Mouse (Mus musculus) forebrain, embryonic 15.5 days (tissue): ENCODE results near the gene Galnt17. TPM values are rescaled to one million over a fixed set of nuclear protein-coding genes. Genes with fewer than 3 reads are reported as not detected.
A peak's percentile ranks its signal among the peaks of the same experiment; 100 is the strongest.

ENCODE experiments used
- ATAC-seq: fragments of 200-750 bp; cut with Nextera tagmentation; replicated peaks from 2 replicates; pipeline ENCODE4 v1.8.0; 2017; ENCODE audit warnings: mild to moderate bottlenecking, moderate TSS enrichment, moderate library complexity
- H3K27ac ChIP-seq: fragments of 300-500 bp; sonication (generic); replicated peaks from 2 replicates; pipeline ENCODE4 v1.5.1; 2015; ENCODE audit warnings: mild to moderate bottlenecking, inconsistent platforms
- H3K27me3 ChIP-seq: fragments of 300-500 bp; sonication (generic); 2 replicates; pipeline ENCODE4 v1.6.1; 2015; ENCODE audit warnings: inconsistent platforms
- H3K36me3 ChIP-seq: fragments of 300-500 bp; sonication (generic); 2 replicates; pipeline ENCODE4 v1.6.1; 2015; ENCODE audit warnings: mild to moderate bottlenecking, inconsistent platforms
- H3K4me1 ChIP-seq: fragments of 300-500 bp; sonication (generic); 2 replicates; pipeline ENCODE4 v1.6.1; 2015; ENCODE audit warnings: inconsistent platforms
- H3K4me2 ChIP-seq: fragments of 300-500 bp; sonication (generic); replicated peaks from 2 replicates; pipeline ENCODE4 v1.6.1; 2015; ENCODE audit warnings: mild to moderate bottlenecking, inconsistent platforms
- H3K4me3 ChIP-seq: fragments of 300-500 bp; sonication (generic); 2 replicates; pipeline ENCODE4 v1.5.1; 2015; ENCODE audit warnings: mild to moderate bottlenecking, inconsistent platforms
- H3K9ac ChIP-seq: fragments of 300-500 bp; sonication (generic); replicated peaks from 2 replicates; pipeline ENCODE4 v1.6.1; 2015; ENCODE audit warnings: mild to moderate bottlenecking, inconsistent platforms
- H3K9me3 ChIP-seq: fragments of 300-500 bp; sonication (generic); 2 replicates; pipeline ENCODE4 v1.6.1; 2016; ENCODE audit warnings: inconsistent platforms
- WGBS: fragments of 180-500 bp; shearing (Covaris S2); methylation state at CpG from one replicate; pipeline ENCODE4 v1.1.7; 2015; ENCODE audit warnings: mixed read lengths; 5-methylcytosine and 5-hydroxymethylcytosine counted together
- polyA plus RNA-seq: library from polyadenylated mRNA; unstranded; fragments of >200 nt; fragmentation: Nextera tagmentation; extraction: Ambion mirVana; gene quantifications from 2 replicates; pipeline ENCODE4 v1.2.1, GENCODE M21; 2015

Galnt17 gene
- polyA plus RNA-seq, 1 experiment from 2014 or later = 10.0 TPM

DNA sequence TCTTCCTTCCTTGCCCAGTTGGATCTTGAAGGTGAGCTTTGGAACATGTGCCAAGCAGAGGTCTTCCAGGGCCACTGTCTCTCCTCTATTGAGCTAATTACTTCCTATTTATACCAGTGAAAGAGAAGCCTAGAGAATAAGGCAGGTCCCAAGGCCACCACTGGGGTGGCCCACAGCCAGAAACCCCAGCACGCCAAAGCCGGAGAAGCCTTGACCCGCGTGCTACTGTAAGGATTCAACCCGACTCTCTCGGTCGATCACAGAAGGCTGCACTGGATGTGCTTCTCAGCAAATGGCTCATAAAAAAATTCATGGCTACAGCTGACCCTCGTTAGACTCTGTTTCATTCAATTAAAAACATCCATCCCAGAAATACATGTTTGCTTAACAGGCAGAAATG lies 71.4 kb downstream of the Galnt17 start:
- ATAC-seq = no peak
- no peak overlapping the region for H3K4me3 ChIP-seq
- H3K36me3 ChIP-seq = no peaks in the 10 kb centered on the region
- no peak overlapping the region for H3K27ac ChIP-seq
- H3K27me3 ChIP-seq = no peaks in the 10 kb centered on the region
- H3K4me2 ChIP-seq = no peak overlapping the region
- WGBS = 71% methylated on average over 8 of the region's 8 CpGs
- H3K9ac ChIP-seq = no peak overlapping the region
- H3K4me1 ChIP-seq = no peaks in the 10 kb centered on the region
- no peaks in the 10 kb centered on the region for H3K9me3 ChIP-seq

DNA sequence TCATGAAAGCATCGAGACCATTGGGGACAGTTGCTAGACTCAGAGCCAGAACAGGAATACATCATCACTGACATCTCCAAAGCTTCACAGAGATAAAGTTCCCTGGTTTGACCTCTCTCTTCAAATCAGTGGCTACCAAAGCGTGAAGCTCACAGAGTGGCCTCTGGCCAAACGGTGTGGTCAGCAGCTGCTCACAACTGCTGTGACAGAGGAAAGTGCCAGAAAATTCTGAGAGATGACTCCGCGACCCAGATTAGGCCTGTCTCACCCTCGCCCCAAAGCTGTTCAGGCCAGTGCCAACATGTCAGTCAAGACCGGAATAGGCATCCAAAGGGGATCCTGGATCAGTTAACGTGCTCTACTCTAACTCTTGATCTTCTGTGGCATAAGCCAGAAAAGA lies 74.5 kb downstream of the Galnt17 start:
- 92% methylated on average over 8 of the region's 8 CpGs for WGBS

DNA sequence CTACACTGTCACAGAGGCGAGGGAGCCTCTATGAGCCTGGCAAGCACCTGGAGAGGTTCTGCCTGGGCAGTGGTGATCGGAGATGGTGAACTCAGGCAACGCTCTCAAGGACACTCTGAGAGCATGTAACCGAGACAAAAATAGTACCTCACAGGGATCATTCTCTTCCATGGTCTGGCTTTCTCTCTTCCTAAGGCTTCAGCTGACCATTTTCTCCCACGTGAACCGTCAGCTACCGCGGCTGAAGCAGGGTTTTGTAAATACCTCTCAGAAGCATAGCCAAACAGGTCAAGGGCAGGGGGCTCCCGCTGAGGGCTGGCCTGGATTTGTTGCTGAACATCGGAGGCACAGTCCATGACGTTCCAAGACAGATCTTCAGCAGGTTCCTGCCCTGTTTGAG lies 77.2 kb downstream of the Galnt17 start:
- Histone ChIP-seq H3K9ac (no peak overlapping the region), H3K4me2 (no peak overlapping the region), H3K36me3 (no peaks in the 10 kb centered on the region), H3K27me3 (no peaks in the 10 kb centered on the region), H3K4me3 (no peak overlapping the region), H3K27ac (no peak overlapping the region), H3K9me3 (no peaks in the 10 kb centered on the region), H3K4me1 (no peaks in the 10 kb centered on the region)
- no peak for ATAC-seq
- 85% methylated on average over 11 of the region's 11 CpGs for WGBS

More for the DNA sequence above, 74.5 kb downstream of the Galnt17 start:
- Histone ChIP-seq H3K36me3 (no peaks in the 10 kb centered on the region), H3K9me3 (no peaks in the 10 kb centered on the region), H3K4me3 (no peak overlapping the region), H3K4me1 (no peaks in the 10 kb centered on the region), H3K27ac (no peak overlapping the region), H3K9ac (no peak overlapping the region), H3K4me2 (no peak overlapping the region), H3K27me3 (no peaks in the 10 kb centered on the region)
- ATAC-seq = no peak

DNA sequence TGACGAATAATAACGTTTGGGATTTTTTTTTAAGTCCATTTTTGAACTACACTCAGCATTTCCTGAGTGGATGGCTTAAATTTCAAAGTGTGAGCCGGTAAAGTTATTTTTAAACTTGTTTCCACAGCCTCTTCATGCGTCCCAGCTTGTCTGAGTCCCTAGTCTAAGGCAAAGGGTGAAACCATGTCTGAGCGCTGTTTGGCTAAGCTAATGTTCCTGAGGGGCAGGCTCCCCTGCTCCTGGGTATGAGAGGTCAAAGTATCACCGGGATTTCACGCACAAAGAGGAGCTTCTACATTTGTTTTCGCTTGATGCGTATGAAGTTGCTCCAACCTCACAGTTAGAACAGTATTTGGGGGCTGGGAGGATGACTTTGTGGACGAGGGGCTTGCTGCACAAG lies 78.6 kb downstream of the Galnt17 start:
- 85% methylated on average over 10 of the region's 10 CpGs for WGBS
- Histone ChIP-seq H3K27ac (no peak overlapping the region), H3K36me3 (no peaks in the 10 kb centered on the region), H3K4me3 (no peak overlapping the region), H3K9ac (no peak overlapping the region), H3K4me1 (0 out of 2 replicates have a peak, but pooled peaks cover 3% of the 10 kb centered on the region), H3K4me2 (no peak overlapping the region), H3K27me3 (no peaks in the 10 kb centered on the region), H3K9me3 (no peaks in the 10 kb centered on the region)
- no peak for ATAC-seq

DNA sequence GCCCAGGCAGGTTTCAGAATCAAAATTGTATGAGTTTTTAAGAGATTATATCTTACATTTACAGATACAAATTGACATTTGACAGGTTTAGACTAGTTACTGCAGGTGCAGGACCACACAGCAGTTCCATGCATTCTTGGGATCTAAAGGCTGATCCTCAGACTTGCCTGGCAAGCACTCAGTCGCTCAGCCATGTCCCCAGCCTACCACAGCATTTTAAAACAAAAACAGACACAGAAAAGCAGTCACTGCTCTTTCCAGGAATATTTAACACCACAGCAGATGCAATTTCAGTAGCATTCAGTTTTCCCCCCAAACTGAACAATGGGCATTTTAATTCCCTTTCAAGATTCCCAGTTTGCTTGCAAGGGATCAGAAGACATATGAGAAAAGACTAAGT lies 84.9 kb downstream of the Galnt17 start:
- WGBS = 15% methylated on average over 1 of the region's 1 CpGs
- Histone ChIP-seq H3K4me3 (no peak overlapping the region), H3K27ac (peak overlapping the region; percentile 84), H3K4me2 (no peak overlapping the region), H3K9ac (no peak overlapping the region), H3K27me3 (no peaks in the 10 kb centered on the region), H3K36me3 (no peaks in the 10 kb centered on the region), H3K9me3 (no peaks in the 10 kb centered on the region), H3K4me1 (peaks cover 31% of the 10 kb centered on the region)
- 0 out of 2 replicates have a peak, but pooled peaks have one; percentile 30 for ATAC-seq

DNA sequence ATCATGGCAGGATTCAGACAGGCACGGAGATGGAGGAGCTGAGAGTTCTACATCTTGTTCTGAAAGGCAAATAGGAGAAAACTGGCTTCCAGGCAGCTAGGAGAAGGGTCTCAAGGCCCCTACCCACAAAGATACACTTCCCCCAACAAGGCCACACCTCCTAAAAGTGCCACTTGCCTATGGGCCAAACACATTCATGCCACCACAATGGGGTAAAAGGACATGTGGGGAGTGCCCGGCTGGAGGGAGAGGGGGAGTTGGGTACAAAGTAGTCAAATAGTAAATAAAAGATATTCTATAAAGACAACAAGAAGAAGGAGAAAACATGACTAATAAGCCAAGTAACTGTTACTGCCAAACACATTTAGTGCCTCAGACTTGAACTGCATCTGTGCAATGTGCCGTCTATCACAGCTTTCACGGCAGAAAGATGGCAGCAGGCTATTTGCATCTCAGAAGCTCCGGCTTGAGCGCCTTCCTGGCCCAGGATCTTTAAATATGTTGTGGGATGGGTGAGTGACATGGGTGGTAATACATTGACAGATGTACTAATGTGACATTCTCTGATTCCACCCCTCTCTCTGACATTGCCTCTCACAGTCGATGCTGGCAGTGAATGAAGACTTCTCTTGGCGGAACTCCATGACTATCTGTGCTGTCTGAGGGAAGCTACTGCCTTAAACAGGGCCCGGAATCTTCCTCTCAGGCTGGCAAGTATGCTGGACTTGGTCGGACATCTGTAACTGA lies 85.6 kb downstream of the Galnt17 start:
- no peaks in the 10 kb centered on the region for H3K9me3 ChIP-seq
- H3K27me3 ChIP-seq = no peaks in the 10 kb centered on the region
- H3K9ac ChIP-seq = no peak overlapping the region
- H3K4me3 ChIP-seq = no peak overlapping the region
- peaks cover 31% of the 10 kb centered on the region for H3K4me1 ChIP-seq
- peak overlapping the region; percentile 84 for H3K27ac ChIP-seq
- WGBS = 53% methylated on average over 10 of the region's 10 CpGs
- no peaks in the 10 kb centered on the region for H3K36me3 ChIP-seq
- no peak overlapping the region for H3K4me2 ChIP-seq
- peak; percentile 90 for ATAC-seq

DNA sequence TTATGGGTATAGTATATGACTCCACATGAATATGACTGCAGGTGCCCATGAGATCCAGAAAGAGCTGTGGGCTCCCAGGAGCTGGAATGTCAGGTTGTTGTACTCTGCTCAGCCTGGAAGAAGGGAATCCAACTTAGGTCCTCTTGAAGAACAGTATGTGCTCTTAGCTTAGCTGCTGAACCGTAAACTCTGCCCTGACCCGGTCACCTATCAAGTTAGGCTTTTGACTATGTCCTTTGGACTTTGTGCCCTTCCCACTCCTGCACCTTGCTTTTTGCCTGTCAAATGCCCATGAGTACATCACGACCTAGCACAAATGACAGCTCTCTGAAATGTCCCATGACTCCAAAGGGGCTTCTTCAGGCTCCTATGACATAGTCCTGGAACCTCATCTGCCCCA lies 90.1 kb downstream of the Galnt17 start:
- no peak overlapping the region for H3K4me2 ChIP-seq
- WGBS = 82% methylated on average over 3 of the region's 3 CpGs
- H3K9me3 ChIP-seq = no peaks in the 10 kb centered on the region
- H3K4me3 ChIP-seq = no peak overlapping the region
- no peak overlapping the region for H3K27ac ChIP-seq
- no peaks in the 10 kb centered on the region for H3K36me3 ChIP-seq
- H3K9ac ChIP-seq = no peak overlapping the region
- H3K27me3 ChIP-seq = no peaks in the 10 kb centered on the region
- no peak for ATAC-seq
- peaks cover 12% of the 10 kb centered on the region for H3K4me1 ChIP-seq

DNA sequence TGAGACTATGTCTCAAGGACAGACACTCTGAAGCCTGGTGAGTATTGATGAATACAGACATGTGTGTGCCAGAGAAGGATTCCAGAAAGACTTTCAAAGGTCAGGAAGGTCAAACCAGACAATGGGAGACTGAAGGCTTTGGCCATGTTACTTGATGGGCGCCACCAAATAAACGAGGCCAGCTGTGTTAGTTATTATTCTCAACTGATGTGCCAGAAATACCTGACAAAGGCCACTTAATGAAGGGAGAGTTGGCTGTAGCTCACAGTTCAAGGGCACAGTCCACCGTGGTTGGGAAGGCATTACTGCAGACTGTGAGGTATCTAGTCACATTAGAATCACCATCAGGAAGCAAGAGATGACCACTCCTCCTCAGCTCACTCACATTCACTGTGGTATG lies 96.7 kb downstream of the Galnt17 start:
- no peak overlapping the region for H3K27ac ChIP-seq
- WGBS = 44% methylated on average over 3 of the region's 3 CpGs
- no peak overlapping the region for H3K4me3 ChIP-seq
- H3K27me3 ChIP-seq = no peaks in the 10 kb centered on the region
- H3K36me3 ChIP-seq = no peaks in the 10 kb centered on the region
- H3K4me2 ChIP-seq = no peak overlapping the region
- ATAC-seq = no peak
- H3K4me1 ChIP-seq = no peaks in the 10 kb centered on the region
- no peak overlapping the region for H3K9ac ChIP-seq
- no peaks in the 10 kb centered on the region for H3K9me3 ChIP-seq

DNA sequence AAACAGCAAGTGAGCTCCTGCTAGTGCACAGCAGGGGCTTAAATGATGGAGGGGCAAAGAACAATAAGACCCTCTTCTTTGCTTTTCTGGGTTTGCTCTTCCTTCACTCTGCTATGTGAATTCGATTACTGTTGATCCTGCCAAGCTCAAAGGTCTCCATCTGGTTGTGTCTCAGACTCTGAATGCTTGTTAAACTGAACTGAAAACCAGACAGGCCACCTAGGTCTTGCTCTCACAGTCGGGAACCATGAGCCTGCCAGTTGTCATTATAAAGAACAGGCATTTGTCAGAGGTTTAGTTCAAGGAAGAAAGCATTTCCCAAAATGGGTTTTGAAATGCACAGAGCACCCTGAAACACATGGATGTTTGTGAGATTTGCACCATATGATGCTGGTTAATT lies 107.2 kb downstream of the Galnt17 start:
- Histone ChIP-seq H3K9ac (no peak overlapping the region), H3K4me2 (no peak overlapping the region), H3K4me3 (no peak overlapping the region), H3K4me1 (no peaks in the 10 kb centered on the region), H3K27me3 (no peaks in the 10 kb centered on the region), H3K9me3 (no peaks in the 10 kb centered on the region), H3K27ac (peak overlapping the region; percentile 49), H3K36me3 (no peaks in the 10 kb centered on the region)
- 33% methylated on average over 2 of the region's 2 CpGs for WGBS
- no peak for ATAC-seq

DNA sequence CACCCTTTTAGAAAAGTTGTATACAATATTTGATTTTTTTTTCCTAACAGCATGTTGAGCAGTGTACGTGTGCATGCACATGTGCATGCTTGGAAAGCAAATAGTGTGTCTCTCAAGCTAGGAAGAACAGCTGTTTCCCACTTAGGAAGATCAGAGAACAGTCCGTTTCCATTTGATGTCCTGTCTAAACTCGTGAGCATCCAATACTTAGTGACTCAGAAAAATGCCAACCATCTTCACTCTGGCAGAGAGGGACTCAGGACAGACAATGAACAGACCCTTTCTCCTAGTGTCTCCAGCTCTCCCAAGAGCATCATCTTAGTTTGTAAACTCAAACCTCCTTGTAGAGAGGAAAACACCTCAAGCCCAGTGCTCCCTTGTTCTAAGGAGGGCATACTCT lies 116.0 kb downstream of the Galnt17 start:
- Histone ChIP-seq H3K4me2 (no peak overlapping the region), H3K9me3 (no peaks in the 10 kb centered on the region), H3K36me3 (no peaks in the 10 kb centered on the region), H3K4me1 (no peaks in the 10 kb centered on the region), H3K27me3 (no peaks in the 10 kb centered on the region), H3K4me3 (no peak overlapping the region), H3K9ac (no peak overlapping the region), H3K27ac (no peak overlapping the region)
- 81% methylated on average over 3 of the region's 3 CpGs for WGBS
- ATAC-seq = no peak

DNA sequence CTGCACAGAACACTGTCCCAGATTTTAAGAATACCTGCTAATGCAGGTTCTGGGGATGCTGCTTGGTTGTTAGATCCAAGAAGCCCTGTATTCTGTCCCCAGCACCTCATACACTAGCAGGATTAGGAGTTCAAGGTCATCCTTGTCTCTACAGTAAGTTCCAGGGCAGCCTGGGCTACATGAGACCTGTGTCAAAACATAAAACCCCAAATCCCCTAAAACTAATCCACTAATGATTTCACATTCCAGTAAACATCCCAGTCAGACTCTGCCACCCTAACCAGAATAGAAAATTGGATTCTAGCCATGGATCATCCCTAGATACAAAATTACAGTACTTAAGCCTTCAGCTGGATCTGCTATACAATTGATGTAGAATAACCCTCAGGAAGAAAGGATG lies 123.7 kb downstream of the Galnt17 start:
- Histone ChIP-seq H3K27ac (no peak overlapping the region), H3K9me3 (no peaks in the 10 kb centered on the region), H3K4me2 (no peak overlapping the region)

DNA sequence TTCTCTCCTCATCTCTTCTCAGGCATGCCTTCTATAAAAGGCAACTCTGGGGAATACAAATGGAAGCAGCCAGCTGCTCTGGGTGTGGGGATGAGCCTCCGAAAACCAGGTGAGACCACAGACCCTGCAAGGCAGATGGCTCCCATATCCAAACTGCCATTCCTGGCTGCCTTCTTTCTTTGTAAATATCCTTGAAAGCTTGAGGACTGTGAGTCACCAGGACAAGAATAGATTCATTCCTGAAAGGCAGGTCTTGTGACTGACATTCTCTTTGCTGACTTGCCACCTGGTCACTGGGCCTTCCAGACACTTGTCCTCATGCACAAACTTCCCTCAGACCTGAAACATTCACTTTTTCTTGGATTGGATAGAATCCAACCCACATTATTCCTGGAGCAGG lies 127.1 kb downstream of the Galnt17 start:
- WGBS = 71% methylated on average over 1 of the region's 1 CpGs

More for the DNA sequence above, 123.7 kb downstream of the Galnt17 start:
- Histone ChIP-seq H3K4me3 (no peak overlapping the region), H3K4me1 (no peaks in the 10 kb centered on the region), H3K36me3 (no peaks in the 10 kb centered on the region), H3K27me3 (no peaks in the 10 kb centered on the region), H3K9ac (no peak overlapping the region)
- ATAC-seq = no peak

DNA sequence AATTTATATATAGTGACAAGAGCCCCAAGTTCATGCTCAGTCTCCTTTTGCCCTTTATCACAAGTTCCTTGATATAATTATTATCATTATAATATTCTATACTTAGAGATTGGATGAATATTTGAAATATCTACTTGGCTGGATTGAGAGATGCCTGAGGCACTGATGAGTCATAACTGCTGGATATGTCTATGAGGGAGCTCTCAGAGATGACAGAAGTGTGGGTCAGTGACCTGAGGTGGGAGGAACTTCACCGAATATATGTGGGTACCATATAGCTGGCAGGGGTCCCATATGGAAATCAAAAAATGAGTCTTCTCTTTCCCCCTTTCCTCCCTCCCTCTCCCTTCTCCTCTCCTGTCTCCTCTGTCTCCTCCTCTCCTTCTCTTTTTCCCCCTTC lies 127.5 kb downstream of the Galnt17 start:
- H3K27ac ChIP-seq = no peak overlapping the region
- H3K9ac ChIP-seq = no peak overlapping the region
- H3K9me3 ChIP-seq = no peaks in the 10 kb centered on the region
- WGBS = 96% methylated on average over 1 of the region's 1 CpGs
- no peak overlapping the region for H3K4me3 ChIP-seq
- ATAC-seq = no peak
- peaks cover 10% of the 10 kb centered on the region for H3K4me1 ChIP-seq
- H3K4me2 ChIP-seq = no peak overlapping the region
- H3K27me3 ChIP-seq = no peaks in the 10 kb centered on the region
- no peaks in the 10 kb centered on the region for H3K36me3 ChIP-seq

More for the DNA sequence above, 127.1 kb downstream of the Galnt17 start:
- peaks cover 10% of the 10 kb centered on the region for H3K4me1 ChIP-seq
- no peak overlapping the region for H3K4me3 ChIP-seq
- no peak overlapping the region for H3K4me2 ChIP-seq
- no peak for ATAC-seq
- H3K9ac ChIP-seq = no peak overlapping the region
- no peaks in the 10 kb centered on the region for H3K36me3 ChIP-seq
- no peaks in the 10 kb centered on the region for H3K27me3 ChIP-seq
- H3K9me3 ChIP-seq = no peaks in the 10 kb centered on the region
- H3K27ac ChIP-seq = no peak overlapping the region
